ENCODE assay signal across 26 mouse cellular contexts in genomic region chr12:105918775-105919174, GRCm38 (mm10).
DNase-seq lines count a peak whose midpoint lies in the region; ATAC-seq and TF ChIP-seq lines count a peak whose summit lies in the region.
"Had no signal": no experiment of that assay in that cellular context is flagged by ENCODE, and none has a peak within 500 bp of the region (broad histone marks: within the 10 kb centered on the region; RNA-seq: fewer than 3 reads in every experiment).

No protein-coding gene starts in this region.

- H3K4me3 ChIP-seq in liver, embryonic 16.5 days (ENCODE audit: low read depth, low read length) = no peak overlapping the region
- H3K4me3 ChIP-seq in liver, embryonic 12.5 days = no peak overlapping the region
- no peak overlapping the region for H3K4me3 ChIP-seq in kidney, adult 2 months (ENCODE audit: insufficient read depth, low read depth, low read length)
- no peak overlapping the region for H3K4me3 ChIP-seq in stomach, embryonic 15.5 days (replicated peaks)
- H3K4me3 ChIP-seq: embryonic facial prominence, embryonic 10.5 days; forebrain, embryonic 15.5 days; heart, embryonic 13.5 days; limb, embryonic 13.5 days; midbrain, embryonic 10.5 days; myocyte; neural tube, embryonic 13.5 days had no signal

- peak; percentile 47; the same call in 1 of the 2 replicates for ATAC-seq in liver, embryonic 16.5 days (ENCODE audit: low read depth)
- ATAC-seq in liver, embryonic 12.5 days = no peak
- peak; percentile 80; the same call in 1 of the 2 replicates for ATAC-seq in stomach, embryonic 15.5 days (ENCODE audit: insufficient read depth, low FRiP score, low read depth)
- ATAC-seq: forebrain, embryonic 15.5 days; hindbrain, postnatal 0 days; midbrain, embryonic 16.5 days had no signal

- no peaks in the 10 kb centered on the region for H3K9me3 ChIP-seq in liver, embryonic 16.5 days (replicated peaks; ENCODE audit: control insufficient read depth, low read length)
- H3K9me3 ChIP-seq in liver, embryonic 12.5 days (replicated peaks) = no peaks in the 10 kb centered on the region
- H3K9me3 ChIP-seq in stomach, embryonic 15.5 days = no peaks in the 10 kb centered on the region
- H3K9me3 ChIP-seq: embryonic facial prominence, embryonic 10.5 days; forebrain, embryonic 15.5 days; heart, embryonic 13.5 days; midbrain, embryonic 10.5 days; neural tube, embryonic 13.5 days had no signal

- H3K27me3 ChIP-seq in liver, embryonic 16.5 days (ENCODE audit: control insufficient read depth, insufficient read depth, low read depth, low read length) = no peaks in the 10 kb centered on the region
- H3K27me3 ChIP-seq in liver, embryonic 12.5 days (replicated peaks) = no peaks in the 10 kb centered on the region
- no peaks in the 10 kb centered on the region for H3K27me3 ChIP-seq in kidney, adult 2 months (replicated peaks; ENCODE audit: control insufficient read depth, insufficient read depth, low read length)
- no peaks in the 10 kb centered on the region for H3K27me3 ChIP-seq in stomach, embryonic 15.5 days (replicated peaks)
- H3K27me3 ChIP-seq: forebrain, embryonic 15.5 days; heart, embryonic 13.5 days; limb, embryonic 13.5 days; neural tube, embryonic 13.5 days had no signal

- DNase-seq in kidney, adult 2 months = peak; percentile 87
- peak; percentile 53 for DNase-seq in kidney, postnatal 10 days
- no peak for DNase-seq in layer of hippocampus, adult 9-10 months (ENCODE audit: low spot score)
- no peak for DNase-seq in adrenal gland, postnatal 14 days
- no peak for DNase-seq in layer of hippocampus, adult 8-10 months (ENCODE audit: low spot score in 2 of 2)
- DNase-seq: adrenal gland, postnatal 36 days; cerebellum, adult 11 months; cerebellum, postnatal 10 days; gastrocnemius, postnatal 14 days; heart, adult 11 months; heart, postnatal 14 days; lung, postnatal 10 days; retina, postnatal 1 day had no signal

- TF ChIP-seq POLR2A in kidney, adult 2 months (IDR thresholded peaks at IDR 0.05; ENCODE audit: low read depth, low read length) = no peak

- H3K9ac ChIP-seq in liver, embryonic 16.5 days (ENCODE audit: low read depth, low read length) = no peak overlapping the region
- H3K9ac ChIP-seq in liver, embryonic 12.5 days = no peak overlapping the region
- no peak overlapping the region for H3K9ac ChIP-seq in stomach, embryonic 15.5 days
- H3K9ac ChIP-seq: forebrain, embryonic 15.5 days; heart, embryonic 13.5 days; limb, embryonic 13.5 days; liver, embryonic 14.5 days; neural tube, embryonic 13.5 days had no signal

- no peaks in the 10 kb centered on the region for H3K36me3 ChIP-seq in liver, embryonic 16.5 days (ENCODE audit: control insufficient read depth, insufficient read depth)
- no peaks in the 10 kb centered on the region for H3K36me3 ChIP-seq in liver, embryonic 12.5 days
- no peaks in the 10 kb centered on the region for H3K36me3 ChIP-seq in kidney, adult 2 months (ENCODE audit: control insufficient read depth, insufficient read depth, low read length)
- no peaks in the 10 kb centered on the region for H3K36me3 ChIP-seq in stomach, embryonic 15.5 days
- H3K36me3 ChIP-seq: embryonic facial prominence, embryonic 10.5 days; forebrain, embryonic 15.5 days; heart, embryonic 13.5 days; limb, embryonic 13.5 days; midbrain, embryonic 10.5 days; neural tube, embryonic 13.5 days had no signal

- WGBS in liver, embryonic 16.5 days (ENCODE audit: insufficient replicate concordance) = 64% methylated on average over 12 of the region's 12 CpGs
- 60% methylated on average over 11 of the region's 12 CpGs for WGBS in liver, embryonic 12.5 days (ENCODE audit: insufficient replicate concordance)
- WGBS in kidney, adult 2 months = 47% methylated on average over 12 of the region's 12 CpGs
- WGBS in stomach, embryonic 15.5 days = 57% methylated on average over 12 of the region's 12 CpGs

- H3K4me2 ChIP-seq in liver, embryonic 16.5 days (ENCODE audit: low read depth, low read length) = no peak overlapping the region
- H3K4me2 ChIP-seq in liver, embryonic 12.5 days = no peak overlapping the region
- H3K4me2 ChIP-seq in stomach, embryonic 15.5 days = no peak overlapping the region
- H3K4me2 ChIP-seq: forebrain, embryonic 15.5 days; heart, embryonic 13.5 days; limb, embryonic 13.5 days; neural tube, embryonic 13.5 days had no signal

- TF ChIP-seq CTCF in kidney, adult 2 months (conservative IDR thresholded peaks at IDR 0.05; ENCODE audit: insufficient read depth, insufficient read length, low read depth, low read length) = no peak

- H3K4me1 ChIP-seq in liver, embryonic 16.5 days (ENCODE audit: control insufficient read depth, low read depth, low read length) = no peaks in the 10 kb centered on the region
- no peaks in the 10 kb centered on the region for H3K4me1 ChIP-seq in liver, embryonic 12.5 days
- peaks cover 3% of the 10 kb centered on the region; the same call in 1 of the 2 replicates for H3K4me1 ChIP-seq in kidney, adult 2 months (ENCODE audit: control insufficient read depth, insufficient read depth, low read length)
- H3K4me1 ChIP-seq in stomach, embryonic 15.5 days = no peaks in the 10 kb centered on the region
- H3K4me1 ChIP-seq: heart, embryonic 13.5 days; limb, embryonic 13.5 days had no signal

- H3K27ac ChIP-seq in liver, embryonic 16.5 days (ENCODE audit: low read length) = no peak overlapping the region
- no peak overlapping the region for H3K27ac ChIP-seq in liver, embryonic 12.5 days
- no peak overlapping the region for H3K27ac ChIP-seq in kidney, adult 2 months (ENCODE audit: insufficient read depth, low read depth, low read length)
- H3K27ac ChIP-seq in stomach, embryonic 15.5 days = no peak overlapping the region
- H3K27ac ChIP-seq: embryonic facial prominence, embryonic 10.5 days; heart, embryonic 13.5 days; hindbrain, postnatal 0 days; limb, embryonic 13.5 days; liver, embryonic 14.5 days; midbrain, embryonic 10.5 days had no signal

Comparison
In these comparisons a context has a peak if more than half of its experiments do, and no peak if none do; other contexts are left out.
1. DNase-seq: peak in kidney, adult 2 months (single experiment) and kidney, postnatal 10 days (single experiment); none in layer of hippocampus, adult 9-10 months (single experiment), adrenal gland, postnatal 14 days (single experiment) and layer of hippocampus, adult 8-10 months (0 of 2).